Mouse (Mus musculus) liver, embryonic 14.5 days (tissue): ENCODE data around the gene Efna2. TPM values are rescaled to one million over a fixed set of nuclear protein-coding genes. Genes with fewer than 3 reads are reported as not detected.

Source experiments
- ATAC-seq: fragments of 200-750 bp; cut with Nextera tagmentation; 2 replicates; pipeline ENCODE4 v1.8.0; 2017; ENCODE audit warnings: moderate number of reproducible peaks, mild to moderate bottlenecking, moderate library complexity; ENCODE audit not compliant: insufficient read depth
- DNase-seq, 3 experiments: peaks; one replicate each; pipeline ENCODE4 v3.0.0-alpha.2; 2012 to 2013; ENCODE audit warnings: low read depth in 3 of 3, low spot score in 3 of 3
- H3K27ac ChIP-seq: fragments of 300-500 bp; sonication (generic); 2 replicates; pipeline ENCODE4 v1.5.1; 2014; ENCODE audit warnings: moderate library complexity, mild to moderate bottlenecking, control low read depth, inconsistent platforms
- H3K27me3 ChIP-seq: fragments of 300-500 bp; sonication (generic); 2 replicates; pipeline ENCODE4 v1.6.1; 2014; ENCODE audit warnings: mild to moderate bottlenecking, low read length, moderate library complexity; ENCODE audit not compliant: control insufficient read depth, insufficient read depth
- H3K36me3 ChIP-seq: fragments of 300-500 bp; sonication (generic); replicated peaks from 2 replicates; pipeline ENCODE4 v1.6.1; 2014; ENCODE audit warnings: low read depth; ENCODE audit not compliant: control insufficient read depth, insufficient read depth
- H3K4me1 ChIP-seq, 2 experiments: fragments of 200-500 bp in 1 of 2; fragments of 300-500 bp in 1 of 2; sonication (generic) in 1 of 2; replicated peaks; 2 replicates each; pipeline ENCODE4 v1.6.1; 2012 to 2014; ENCODE audit warnings: antibody characterized with exemption in 1 of 2, inconsistent platforms in 1 of 2, low read length in 1 of 2; ENCODE audit not compliant: control insufficient read depth in 2 of 2, insufficient read depth in 2 of 2
- H3K4me2 ChIP-seq: fragments of 300-500 bp; sonication (generic); 2 replicates; pipeline ENCODE4 v1.6.1; 2014; ENCODE audit warnings: low read depth, mild to moderate bottlenecking, control low read depth, moderate library complexity
- H3K4me3 ChIP-seq, 2 experiments: fragments of 200-500 bp in 1 of 2; fragments of 300-500 bp in 1 of 2; sonication (generic) in 1 of 2; 2 replicates each; pipeline ENCODE4 v1.5.1; 2012 to 2014; ENCODE audit warnings: low read depth in 2 of 2, low read length in 2 of 2, mild to moderate bottlenecking in 2 of 2, control low read depth in 1 of 2, inconsistent platforms in 1 of 2, moderate library complexity in 1 of 2; ENCODE audit not compliant: insufficient read depth in 1 of 2
- H3K9ac ChIP-seq: fragments of 300-500 bp; sonication (generic); replicated peaks from 2 replicates; pipeline ENCODE4 v1.6.1; 2014; ENCODE audit warnings: mild to moderate bottlenecking, control low read depth, moderate library complexity
- H3K9me3 ChIP-seq: fragments of 300-500 bp; sonication (generic); 2 replicates; pipeline ENCODE4 v1.6.1; 2016; ENCODE audit warnings: low read length, mixed read lengths; ENCODE audit not compliant: control insufficient read depth
- CTCF ChIP-seq: IDR thresholded peaks from 2 replicates; pipeline ENCODE4 v1.5.1; 2016; ENCODE audit warnings: antibody characterized with exemption, low read depth, control low read depth
- EP300 ChIP-seq: IDR thresholded peaks from 2 replicates; pipeline ENCODE4 v1.6.1; 2016; ENCODE audit warnings: antibody characterized with exemption, low read depth
- WGBS: fragments of 180-500 bp; shearing (Covaris S2); extraction: QIAGEN DNeasy Blood & Tissue Kit; methylation state at CpG from one replicate; pipeline ENCODE4 v1.1.7; 2014; ENCODE audit not compliant: insufficient replicate concordance; 5-methylcytosine and 5-hydroxymethylcytosine counted together
- polyA plus RNA-seq, 2 experiments: library from polyadenylated mRNA; depleted of rRNA in 1 of 2; stranded (reverse) in 1 of 2; unstranded in 1 of 2; fragments of >200 nt; fragmentation: Nextera tagmentation in 1 of 2; extraction: Ambion mirVana in 1 of 2; gene quantifications; 2 replicates each; pipeline versions ENCODE4 v1.2.1 to v1.2.3; 2012 to 2014

The Efna2 gene
- polyA plus RNA-seq, 2 experiments, result 0.47 to 0.51 TPM

DNA sequence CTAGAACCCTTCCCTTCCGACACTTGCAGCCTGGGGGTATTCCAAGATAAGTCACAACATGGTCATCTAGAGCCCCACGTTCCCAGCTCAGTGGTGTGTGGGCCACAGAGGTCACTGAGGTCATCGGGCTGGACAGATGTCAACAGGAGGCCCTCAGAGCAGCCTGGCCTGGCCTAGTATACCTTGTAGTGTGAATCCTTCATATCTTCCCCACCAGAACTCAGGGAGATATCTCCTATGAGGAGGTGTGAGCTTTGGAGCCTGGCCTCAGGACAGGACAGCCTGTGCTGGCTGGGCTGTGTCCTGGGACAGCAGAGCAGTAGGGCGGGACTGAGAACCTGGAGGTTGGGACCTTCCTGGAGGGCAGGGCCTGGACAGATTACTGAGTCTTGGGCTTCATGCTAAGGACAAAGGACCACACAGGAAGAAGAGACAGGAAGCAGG is 32.7 kb upstream of the Efna2 start:
- no peak for DNase-seq
- Histone ChIP-seq H3K9me3 (no peaks in the 10 kb centered on the region), H3K27me3 (no peaks in the 10 kb centered on the region), H3K27ac (peak overlapping the region; percentile 94), H3K4me1 (peaks cover 25 to 28% of the 10 kb centered on the region in 2 experiments), H3K9ac (no peak overlapping the region; the same call in 1 of the 2 replicates), H3K36me3 (peaks cover 17% of the 10 kb centered on the region), H3K4me3 (no peak overlapping the region), H3K4me2 (peak overlapping the region; percentile 99)
- TF ChIP-seq EP300 (no peak), CTCF (no peak)
- ATAC-seq, result no peak
- WGBS, result 77% methylated on average over 4 of the region's 4 CpGs

DNA sequence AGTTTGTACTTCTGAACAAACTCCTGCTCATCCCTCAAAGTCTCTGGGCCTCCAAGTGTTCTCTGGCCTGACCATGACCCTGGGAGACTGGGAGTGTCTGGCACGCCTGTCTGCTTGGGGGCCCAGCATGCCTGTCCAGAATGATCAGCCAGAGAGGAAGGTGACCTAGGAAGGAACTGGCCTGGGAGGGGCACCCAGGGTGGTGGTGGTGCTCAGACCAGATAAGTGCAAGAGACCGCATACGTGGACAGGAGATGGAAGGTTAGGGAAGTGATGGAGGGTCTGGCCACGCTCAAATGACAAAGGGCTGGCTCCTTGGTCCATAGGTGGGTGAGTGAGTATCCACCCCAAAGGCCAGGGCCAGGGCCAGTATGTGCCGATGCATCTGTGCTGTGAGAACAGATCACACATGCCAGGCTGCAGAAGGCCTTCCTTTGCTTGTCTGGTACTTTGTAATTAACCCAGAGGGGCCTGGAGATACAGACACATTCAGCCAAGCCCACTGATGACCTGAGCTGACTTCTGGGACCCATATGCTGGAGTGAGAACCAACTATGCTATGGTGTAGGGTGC is 32.0 kb upstream of the Efna2 start:
- peak overlapping the region; percentile 94 for H3K27ac ChIP-seq
- H3K4me3 ChIP-seq, result peak overlapping the region; percentile 72 to 90; a peak in 2 of 4 replicates
- ATAC-seq (no peak), DNase-seq (no peak)
- no peaks in the 10 kb centered on the region for H3K9me3 ChIP-seq
- H3K27me3 ChIP-seq, result no peaks in the 10 kb centered on the region
- peak overlapping the region; percentile 81 for H3K9ac ChIP-seq
- peaks cover 25 to 28% of the 10 kb centered on the region in 2 experiments for H3K4me1 ChIP-seq
- TF ChIP-seq EP300 (no peak), CTCF (no peak)
- H3K36me3 ChIP-seq, result peaks cover 23% of the 10 kb centered on the region
- WGBS, result 32% methylated on average over 5 of the region's 5 CpGs
- peak overlapping the region; percentile 99 for H3K4me2 ChIP-seq

DNA sequence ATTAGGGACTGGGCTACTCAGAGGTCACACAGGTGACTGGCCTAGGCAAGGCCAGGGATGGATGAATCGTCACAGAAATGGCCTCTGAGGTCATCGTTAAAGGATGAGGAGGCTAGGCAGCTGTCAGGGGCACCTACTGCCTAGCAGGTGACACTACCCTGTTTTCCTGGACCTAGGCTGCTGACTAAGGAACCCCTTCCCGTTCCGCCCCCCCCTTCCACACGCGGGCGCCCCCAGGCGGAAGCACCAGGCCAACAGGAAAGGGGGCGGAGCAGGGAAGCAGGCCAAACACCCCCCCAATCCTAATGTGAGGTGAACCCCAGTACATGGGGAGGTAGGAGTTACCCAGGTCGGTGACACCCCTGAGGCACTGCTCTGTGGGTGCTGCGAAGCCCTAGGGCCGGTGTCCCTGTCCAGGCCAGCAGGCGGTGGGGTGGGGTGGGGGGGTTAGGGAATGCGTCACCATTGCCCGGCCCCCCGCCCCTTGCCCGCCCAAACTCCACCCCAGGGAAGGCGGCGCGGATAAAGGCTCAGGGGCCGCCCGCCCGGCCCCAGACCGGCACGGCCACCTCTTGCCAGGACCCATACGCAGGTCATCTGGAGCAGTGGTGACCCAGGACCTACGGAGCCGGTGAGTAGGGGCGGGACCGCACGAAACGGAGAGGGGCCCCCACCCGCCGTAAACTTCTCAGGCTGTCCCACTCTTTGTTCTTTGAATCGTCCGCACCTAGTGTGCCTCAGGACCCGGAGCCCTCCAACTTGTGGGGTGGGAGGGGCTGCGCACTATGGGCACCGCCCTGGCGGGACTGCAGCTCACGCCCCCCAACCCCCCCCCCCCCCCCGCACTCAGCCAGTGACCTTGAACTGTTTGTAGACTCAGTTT is 31.3 kb upstream of the Efna2 start, which contains the start of gene Midn:
TSS of gene Midn (plus strand) at position 554 of the 883 bp plus-strand sequence.
- peak within 1 kb of the TSS; percentile 94 for H3K27ac ChIP-seq
- peak within 1 kb of the TSS; percentile 99 for H3K4me2 ChIP-seq
- peak within 1 kb of the TSS; percentile 81 for H3K9ac ChIP-seq
- 2% methylated on average over 37 of the region's 42 CpGs for WGBS
- H3K4me1 ChIP-seq, result peaks cover 24 to 29% of the 10 kb centered on the region in 2 experiments
- no peaks in the 10 kb centered on the region for H3K9me3 ChIP-seq
- H3K27me3 ChIP-seq, result no peaks in the 10 kb centered on the region
- ATAC-seq, result peak; percentile 32
- peak within 1 kb of the TSS; percentile 72 to 90 for H3K4me3 ChIP-seq
- DNase-seq, result no peak
- peaks cover 27% of the 10 kb centered on the region for H3K36me3 ChIP-seq
- no peak for TF ChIP-seq EP300
- TF ChIP-seq CTCF, result peak; percentile 73

DNA sequence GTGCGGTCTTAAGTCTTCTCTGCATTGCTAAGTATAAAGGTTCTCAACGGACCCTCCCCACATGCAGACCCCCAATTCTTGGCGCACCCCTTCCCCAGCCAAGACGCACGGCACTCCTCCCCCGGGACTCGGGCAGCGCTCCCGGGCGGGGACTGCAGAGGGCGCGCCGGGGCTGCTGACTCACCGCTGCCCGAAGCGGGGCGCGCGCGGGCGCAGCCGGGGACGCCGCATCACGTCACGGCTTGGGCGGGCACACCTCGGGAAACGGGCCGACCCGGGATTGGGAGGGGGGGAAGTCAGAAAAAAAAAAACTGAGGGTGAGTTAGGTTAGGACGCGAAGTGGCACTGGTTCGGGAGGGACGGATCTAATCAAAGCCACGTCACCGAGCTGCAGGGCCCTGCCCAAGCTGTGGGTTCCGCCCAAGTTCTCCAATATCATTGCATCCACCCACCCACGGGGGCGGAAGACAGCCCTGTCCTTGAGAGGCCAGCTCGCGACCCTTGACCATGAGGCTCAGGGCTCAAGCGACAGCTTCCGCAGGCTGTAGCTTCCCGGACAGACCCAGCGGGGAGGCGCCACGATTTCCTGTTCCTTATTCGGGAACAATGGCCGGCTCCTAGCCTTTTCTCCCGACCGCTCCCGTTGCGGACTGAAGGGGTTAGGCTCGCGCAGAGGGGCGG is 30.5 kb upstream of the Efna2 start:
- Histone ChIP-seq H3K4me1 (peaks cover 24 to 29% of the 10 kb centered on the region in 2 experiments), H3K36me3 (peaks cover 32% of the 10 kb centered on the region)

More for the DNA sequence above, 30.5 kb upstream of the Efna2 start:
- Histone ChIP-seq H3K27ac (peak overlapping the region; percentile 94), H3K27me3 (no peaks in the 10 kb centered on the region), H3K9me3 (no peaks in the 10 kb centered on the region), H3K4me3 (peak overlapping the region; percentile 72 to 90), H3K9ac (peak overlapping the region; percentile 81), H3K4me2 (peak overlapping the region; percentile 99)
- DNase-seq (peak; percentile 76 to 86 (median 84)), ATAC-seq (peak; percentile 65)
- under 1% methylated on average over 57 of the region's 57 CpGs for WGBS
- TF ChIP-seq EP300 (no peak), CTCF (peak; percentile 68)
